Mouse (Mus musculus) embryonic facial prominence, embryonic 10.5 days (tissue): ENCODE data around the gene Casq2. TPM values are rescaled to one million over a fixed set of nuclear protein-coding genes. Genes with fewer than 3 reads are reported as not detected.

ENCODE experiments used
- DNase-seq: peaks from one replicate; pipeline ENCODE4 v3.0.0-alpha.2; 2017; ENCODE audit warnings: low spot score
- H3K27ac ChIP-seq: fragments of 300-500 bp; sonication (generic); replicated peaks from 2 replicates; pipeline ENCODE4 v1.5.1; 2016; ENCODE audit warnings: mild to moderate bottlenecking
- H3K27me3 ChIP-seq: fragments of 300-500 bp; sonication (generic); replicated peaks from 2 replicates; pipeline ENCODE4 v1.6.1; 2016; ENCODE audit warnings: low read depth, mild to moderate bottlenecking; ENCODE audit not compliant: poor library complexity, severe bottlenecking
- H3K36me3 ChIP-seq: fragments of 300-500 bp; sonication (generic); replicated peaks from 2 replicates; pipeline ENCODE4 v1.6.1; 2016; ENCODE audit warnings: mild to moderate bottlenecking, moderate library complexity
- H3K4me1 ChIP-seq: fragments of 300-500 bp; sonication (generic); 2 replicates; pipeline ENCODE4 v1.6.1; 2016
- H3K4me3 ChIP-seq: fragments of 300-500 bp; sonication (generic); 2 replicates; pipeline ENCODE4 v1.5.1; 2016; ENCODE audit warnings: mild to moderate bottlenecking, moderate library complexity
- H3K9me3 ChIP-seq: fragments of 300-500 bp; sonication (generic); 2 replicates; pipeline ENCODE4 v1.6.1; 2016; ENCODE audit warnings: mild to moderate bottlenecking
- WGBS: fragments of 180-500 bp; shearing (Covaris S2); methylation state at CpG from one replicate; pipeline ENCODE4 v1.1.7; 2016; 5-methylcytosine and 5-hydroxymethylcytosine counted together
- polyA plus RNA-seq: library from polyadenylated mRNA; unstranded; fragments of >200 nt; fragmentation: Nextera tagmentation; extraction: Ambion mirVana; gene quantifications from 2 replicates; pipeline ENCODE4 v1.2.1, GENCODE M21; 2016

The Casq2 gene
- polyA plus RNA-seq, 1 experiment from 2014 or later, result 0.10 TPM

DNA sequence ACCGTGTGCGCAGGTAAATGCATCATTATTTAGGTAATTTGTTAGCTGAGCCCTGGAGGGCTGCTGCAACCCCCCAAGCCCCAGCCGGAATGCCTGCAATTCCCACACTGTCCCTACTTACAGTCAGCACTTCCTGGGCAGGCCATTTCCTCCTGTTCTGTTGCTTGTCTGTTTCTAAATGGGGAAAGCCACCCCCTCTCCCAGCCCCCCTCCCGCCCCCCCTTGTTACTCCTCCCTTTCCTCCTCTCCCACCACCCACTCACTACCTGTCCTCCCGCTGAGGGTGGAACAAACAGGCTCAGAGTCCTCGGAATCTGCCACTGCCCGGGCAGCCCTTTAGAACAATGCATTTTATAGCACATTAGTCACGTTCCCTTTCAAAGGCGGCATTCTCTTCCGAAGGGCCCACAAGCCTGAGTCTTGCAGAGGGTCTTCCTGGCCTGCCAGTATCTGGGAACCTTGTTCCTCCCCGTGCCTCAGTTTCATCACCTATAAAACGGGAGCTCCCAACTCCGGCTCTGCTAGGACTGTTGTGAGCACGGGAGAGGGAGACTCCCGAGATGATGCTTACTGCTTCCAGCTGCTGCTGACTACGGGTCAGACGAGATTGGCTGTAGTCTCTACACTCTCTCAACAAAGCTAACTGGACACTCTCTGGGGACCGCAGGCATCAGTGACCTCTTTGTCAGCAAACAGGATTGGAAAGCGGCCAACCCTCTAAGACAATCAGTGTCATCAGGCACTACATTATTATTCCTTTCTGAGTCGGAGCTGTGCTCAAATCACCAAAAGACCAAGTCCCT lies 107.5 kb downstream of the Casq2 start:
- Histone ChIP-seq H3K9me3 (no peaks in the 10 kb centered on the region), H3K27me3 (peaks cover 50% of the 10 kb centered on the region), H3K36me3 (peaks cover 6% of the 10 kb centered on the region), H3K4me3 (peak overlapping the region; percentile 38), H3K4me1 (peaks cover 85% of the 10 kb centered on the region), H3K27ac (peak overlapping the region; percentile 62)
- WGBS, result 5% methylated on average over 20 of the region's 20 CpGs
- DNase-seq, result peak; percentile 42

DNA sequence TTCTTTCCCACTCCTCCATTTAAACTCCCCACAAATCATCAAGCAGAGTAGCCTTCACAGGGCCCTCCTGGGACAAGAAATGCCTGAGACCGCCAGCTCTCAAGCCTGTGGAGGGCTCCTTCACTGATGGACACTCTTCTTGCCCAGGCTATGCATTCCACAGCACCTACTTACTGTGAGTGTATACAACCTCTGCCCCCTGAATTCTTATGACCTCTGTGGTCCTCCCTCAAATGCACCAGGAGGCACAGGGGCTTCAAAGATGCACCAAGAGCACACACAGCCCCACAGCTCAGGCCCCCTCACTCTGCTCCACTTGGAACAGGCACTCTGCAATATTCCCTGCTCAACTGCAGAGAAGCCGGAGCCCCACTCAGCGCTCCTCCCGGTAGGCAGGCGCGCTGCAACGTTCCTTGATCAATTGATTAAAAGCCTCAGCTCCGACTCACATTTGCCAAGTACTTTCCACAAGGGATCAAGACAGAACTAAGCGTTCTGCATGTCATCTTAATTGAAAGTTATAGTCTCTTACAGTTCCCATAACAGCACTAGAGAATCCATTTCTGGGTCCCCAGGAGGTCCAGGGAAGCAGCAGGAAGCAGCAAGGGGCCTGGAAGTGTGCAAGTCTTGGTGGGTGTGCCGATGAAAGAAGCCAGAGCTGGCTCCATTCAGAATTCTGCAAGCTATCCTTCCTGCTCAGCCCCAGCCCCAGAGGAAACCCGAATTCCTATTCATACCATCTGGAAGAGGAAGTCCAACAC lies 108.3 kb downstream of the Casq2 start:
- Histone ChIP-seq H3K9me3 (no peaks in the 10 kb centered on the region), H3K27me3 (peaks cover 54% of the 10 kb centered on the region), H3K4me3 (peak overlapping the region; percentile 38), H3K4me1 (peaks cover 86% of the 10 kb centered on the region), H3K36me3 (peaks cover 6% of the 10 kb centered on the region), H3K27ac (peak overlapping the region; percentile 62)
- 3% methylated on average over 11 of the region's 11 CpGs for WGBS
- DNase-seq, result peak; percentile 53

DNA sequence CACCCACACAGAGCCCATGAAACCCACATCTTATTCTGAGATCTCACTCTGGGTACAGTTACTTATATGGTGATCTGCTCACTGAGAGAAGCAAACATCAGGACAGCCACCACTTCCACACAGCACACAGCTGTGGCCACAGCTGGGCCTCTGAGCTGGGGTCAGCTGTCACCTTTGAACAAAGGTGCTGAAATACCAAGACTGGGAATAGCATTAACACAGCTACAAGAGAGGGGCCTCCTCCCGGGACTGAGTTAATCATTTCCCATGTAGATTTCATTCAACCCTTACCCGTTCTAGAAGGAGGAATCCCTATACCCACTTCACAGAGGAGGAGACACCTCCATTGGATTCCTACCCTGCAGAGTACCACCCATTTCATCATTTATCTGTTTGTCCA lies 109.5 kb downstream of the Casq2 start:
- H3K9me3 ChIP-seq, result no peaks in the 10 kb centered on the region
- peaks cover 62% of the 10 kb centered on the region for H3K27me3 ChIP-seq
- H3K36me3 ChIP-seq, result peaks cover 6% of the 10 kb centered on the region
- H3K4me3 ChIP-seq, result no peak overlapping the region
- H3K27ac ChIP-seq, result no peak overlapping the region
- DNase-seq, result no peak
- 56% methylated on average over 2 of the region's 2 CpGs for WGBS
- H3K4me1 ChIP-seq, result peaks cover 88% of the 10 kb centered on the region

Other genes starting within 250 kb of the Casq2 start
- 0.67 and 0.85 TPM in 2 replicates for gene Mab21l3, start 237.5 kb upstream of the Casq2 start, polyA plus RNA-seq
- 3.4 and 4.6 TPM in 2 replicates for gene Slc22a15, start 162.0 kb upstream of the Casq2 start, polyA plus RNA-seq
- gene Nhlh2, start 76.3 kb upstream of the Casq2 start, polyA plus RNA-seq, result 16.1 and 22.3 TPM in 2 replicates
- 12.9 and 13.3 TPM in 2 replicates for gene Vangl1, start 118.3 kb downstream of the Casq2 start, polyA plus RNA-seq